Mouse (Mus musculus) stomach, postnatal 0 days (tissue): Measurements from ENCODE around the gene Myef2. TPM values are rescaled to one million over a fixed set of nuclear protein-coding genes. Genes with fewer than 3 reads are reported as not detected.

Experiments used
- ATAC-seq: fragments of 200-750 bp; cut with Nextera tagmentation; 2 replicates; pipeline ENCODE4 v1.8.0; 2017; ENCODE audit not compliant: low FRiP score, low TSS enrichment
- DNase-seq: peaks from one replicate; pipeline ENCODE4 v3.0.0-alpha.2; 2016; ENCODE audit warnings: low spot score
- H3K27ac ChIP-seq: fragments of 300-500 bp; sonication (generic); replicated peaks from 2 replicates; pipeline ENCODE4 v1.5.1; 2014; ENCODE audit warnings: mild to moderate bottlenecking, control low read depth
- H3K27me3 ChIP-seq: fragments of 300-500 bp; sonication (generic); 2 replicates; pipeline ENCODE4 v1.6.1; 2014; ENCODE audit warnings: low read length; ENCODE audit not compliant: control insufficient read depth, insufficient read depth
- H3K36me3 ChIP-seq: fragments of 300-500 bp; sonication (generic); 2 replicates; pipeline ENCODE4 v1.6.1; 2014; ENCODE audit warnings: low read length, mixed read lengths; ENCODE audit not compliant: control insufficient read depth, insufficient read depth
- H3K4me1 ChIP-seq: fragments of 300-500 bp; sonication (generic); replicated peaks from 2 replicates; pipeline ENCODE4 v1.6.1; 2014; ENCODE audit warnings: antibody characterized with exemption; ENCODE audit not compliant: control insufficient read depth, insufficient read depth
- H3K4me2 ChIP-seq: fragments of 300-500 bp; sonication (generic); replicated peaks from 2 replicates; pipeline ENCODE4 v1.6.1; 2014; ENCODE audit warnings: low read depth, mild to moderate bottlenecking, control low read depth, moderate library complexity
- H3K4me3 ChIP-seq: fragments of 300-500 bp; sonication (generic); 2 replicates; pipeline ENCODE4 v1.5.1; 2014; ENCODE audit warnings: low read depth, low read length, control low read depth
- H3K9ac ChIP-seq: fragments of 300-500 bp; sonication (generic); 2 replicates; pipeline ENCODE4 v1.6.1; 2014; ENCODE audit warnings: mild to moderate bottlenecking, low read length, control low read depth, mixed read lengths
- H3K9me3 ChIP-seq: fragments of 300-500 bp; sonication (generic); 2 replicates; pipeline ENCODE4 v1.6.1; 2016; ENCODE audit warnings: low read length; ENCODE audit not compliant: control insufficient read depth
- CTCF ChIP-seq: IDR thresholded peaks from 2 replicates; pipeline ENCODE4 v1.5.1; 2016; ENCODE audit warnings: antibody characterized with exemption, low read depth, mild to moderate bottlenecking, moderate library complexity
- EP300 ChIP-seq: optimal IDR thresholded peaks from 2 replicates; pipeline ENCODE3; 2016; ENCODE audit warnings: antibody characterized with exemption
- WGBS: fragments of 180-500 bp; shearing (Covaris S2); extraction: QIAGEN DNeasy Blood & Tissue Kit; methylation state at CpG from one replicate; pipeline ENCODE4 v1.1.7; 2014; 5-methylcytosine and 5-hydroxymethylcytosine counted together
- polyA plus RNA-seq: library from polyadenylated mRNA; unstranded; fragments of >200 nt; fragmentation: Nextera tagmentation; extraction: Ambion mirVana; gene quantifications from 2 replicates; pipeline ENCODE4 v1.2.1, GENCODE M21; 2015

Myef2 gene
- polyA plus RNA-seq, result 20.2 and 22.1 TPM in 2 replicates

DNA sequence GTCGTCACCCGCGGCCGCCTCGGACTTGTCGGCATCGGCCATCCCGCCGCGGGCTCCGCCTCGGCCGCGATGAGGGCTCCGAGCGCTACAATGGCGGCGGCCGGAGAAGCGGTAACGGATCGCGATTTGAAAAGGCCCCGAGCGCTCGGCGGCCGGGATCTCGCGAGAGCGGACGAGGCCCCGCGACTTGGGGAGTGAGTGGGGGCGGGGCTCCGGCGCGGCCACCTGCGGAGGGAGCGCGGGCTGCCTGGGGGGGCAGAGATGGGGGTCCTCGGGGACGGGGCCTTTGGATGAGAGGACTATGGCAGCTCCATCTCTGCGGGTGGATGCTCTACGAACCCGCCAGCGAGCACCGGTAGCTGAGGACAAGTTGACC, at the start of gene Myef2:
Gene Myef2, minus strand, starts transcription at position 185 of the 376 bp plus-strand sequence.
- Histone ChIP-seq H3K4me3 (peak within 1 kb of the TSS; percentile 60), H3K9ac (peak within 1 kb of the TSS; percentile 82), H3K4me1 (no peaks in the 10 kb centered on the region), H3K36me3 (no peaks in the 10 kb centered on the region), H3K4me2 (peak within 1 kb of the TSS; percentile 73), H3K27ac (peak within 1 kb of the TSS; percentile 85), H3K9me3 (no peaks in the 10 kb centered on the region), H3K27me3 (no peaks in the 10 kb centered on the region)
- under 1% methylated on average over 40 of the region's 48 CpGs for WGBS
- ATAC-seq, result peak; percentile 94
- TF ChIP-seq CTCF (no peak), EP300 (peak; percentile 96)
- DNase-seq, result peak; percentile 81

DNA sequence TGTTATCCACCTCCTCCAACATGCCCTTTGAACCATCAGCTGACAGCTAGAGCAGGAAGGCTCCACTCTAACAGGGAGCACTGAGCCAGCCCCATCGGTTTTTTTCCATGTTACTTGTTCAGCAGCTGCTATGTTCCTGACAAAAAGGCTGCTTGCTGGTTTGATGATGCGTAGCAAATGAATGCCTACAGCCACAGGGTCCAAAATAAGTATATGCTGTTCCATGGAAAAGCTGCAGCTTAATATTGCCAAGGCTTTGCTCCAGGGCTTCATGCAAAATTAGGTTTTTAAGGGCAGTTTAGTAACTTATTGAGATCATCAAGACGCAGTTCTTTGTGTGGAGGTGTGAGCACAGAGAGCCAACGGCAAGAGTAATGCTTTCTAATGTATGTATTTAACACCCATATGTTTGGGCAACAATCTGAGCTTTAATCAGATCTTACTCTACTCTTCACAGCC, 38.6 kb upstream of the Myef2 start:
- Histone ChIP-seq H3K36me3 (no peaks in the 10 kb centered on the region), H3K9ac (no peak overlapping the region), H3K27ac (no peak overlapping the region), H3K4me1 (no peaks in the 10 kb centered on the region), H3K27me3 (no peaks in the 10 kb centered on the region), H3K9me3 (no peaks in the 10 kb centered on the region), H3K4me2 (no peak overlapping the region), H3K4me3 (no peak overlapping the region)
- TF ChIP-seq CTCF, result no peak
- no peak for TF ChIP-seq EP300
- no peak for ATAC-seq
- DNase-seq, result no peak
- WGBS, result 73% methylated on average over 4 of the region's 4 CpGs

- no peaks in the 10 kb centered on the region for H3K27me3 ChIP-seq
- no peak for ATAC-seq
- TF ChIP-seq CTCF (peak; percentile 13; the same call in 1 of the 2 replicates), EP300 (no peak)
- H3K4me1 ChIP-seq, result no peaks in the 10 kb centered on the region
- no peaks in the 10 kb centered on the region for H3K9me3 ChIP-seq
- WGBS, result 13% methylated on average over 2 of the region's 2 CpGs
- no peak overlapping the region for H3K4me2 ChIP-seq
- no peak overlapping the region for H3K27ac ChIP-seq
- no peak overlapping the region for H3K9ac ChIP-seq
- DNase-seq, result no peak
- no peaks in the 10 kb centered on the region for H3K36me3 ChIP-seq
- H3K4me3 ChIP-seq, result no peak overlapping the region
These were observed 32.0 kb upstream of the Myef2 start for GRCm38 (mm10) chr2:125155504-125155903.

DNA sequence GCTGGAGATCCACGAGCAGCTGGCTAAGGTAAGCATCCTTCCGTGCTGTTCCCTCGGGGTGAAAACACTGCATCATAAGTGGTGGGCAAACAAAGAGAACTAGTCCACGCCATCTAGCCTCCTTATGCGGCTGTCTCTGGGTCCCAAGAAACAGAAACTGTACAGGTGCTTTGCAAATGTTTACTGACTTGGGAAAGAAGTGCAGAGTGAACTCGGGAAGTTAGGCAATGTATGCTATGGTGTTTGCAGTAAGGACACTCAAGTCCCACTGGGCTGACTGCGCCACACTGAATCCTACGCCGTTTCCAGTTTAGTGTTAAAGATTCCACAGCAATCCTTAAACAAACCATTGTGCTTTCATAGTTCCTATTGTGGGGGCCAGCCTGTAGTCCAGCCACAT, 30.8 kb upstream of the Myef2 start:
- H3K9ac ChIP-seq, result no peak overlapping the region

DNA sequence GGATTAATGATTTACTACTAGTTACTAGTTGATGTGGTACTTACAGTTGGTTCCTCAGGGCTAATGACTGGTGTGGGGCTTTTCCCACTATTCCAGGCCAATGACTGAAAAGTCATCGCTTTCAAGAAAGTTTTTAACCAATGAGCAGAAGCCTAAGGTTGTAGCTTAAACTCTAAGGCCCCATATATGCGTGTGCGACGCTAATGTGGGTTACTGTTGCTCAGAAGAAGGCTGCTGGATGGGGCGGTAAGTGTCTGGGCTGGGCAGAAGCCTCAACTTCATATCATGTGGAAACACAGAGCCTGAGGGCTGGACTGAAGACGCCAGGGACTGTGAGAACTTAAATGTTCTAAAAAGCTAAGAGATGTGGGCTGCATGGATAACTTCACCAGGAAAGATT, 28.9 kb upstream of the Myef2 start, which contains the start of gene Slc12a1:
Gene Slc12a1, plus strand, starts transcription at position 118 of the 400 bp plus-strand sequence.
- Histone ChIP-seq H3K4me3 (no peak within 1 kb of the TSS), H3K9ac (no peak within 1 kb of the TSS), H3K27me3 (no peaks in the 10 kb centered on the region), H3K4me2 (no peak within 1 kb of the TSS), H3K4me1 (no peaks in the 10 kb centered on the region), H3K9me3 (no peaks in the 10 kb centered on the region), H3K27ac (no peak within 1 kb of the TSS), H3K36me3 (no peaks in the 10 kb centered on the region)
- 88% methylated on average over 6 of the region's 6 CpGs for WGBS
- TF ChIP-seq EP300 (no peak), CTCF (no peak)
- ATAC-seq (no peak), DNase-seq (no peak)

More for the DNA sequence above, 30.8 kb upstream of the Myef2 start:
- WGBS, result 59% methylated on average over 9 of the region's 9 CpGs
- H3K27ac ChIP-seq, result no peak overlapping the region
- no peak for ATAC-seq
- no peak overlapping the region for H3K4me2 ChIP-seq
- TF ChIP-seq CTCF, result no peak
- TF ChIP-seq EP300, result no peak
- no peaks in the 10 kb centered on the region for H3K27me3 ChIP-seq
- DNase-seq, result no peak
- H3K9me3 ChIP-seq, result no peaks in the 10 kb centered on the region
- H3K4me1 ChIP-seq, result no peaks in the 10 kb centered on the region
- no peak overlapping the region for H3K4me3 ChIP-seq
- no peaks in the 10 kb centered on the region for H3K36me3 ChIP-seq

- no peaks in the 10 kb centered on the region for H3K27me3 ChIP-seq
- no peak for ATAC-seq
- no peaks in the 10 kb centered on the region for H3K4me1 ChIP-seq
These were observed 18.9 kb upstream of the Myef2 start for GRCm38 (mm10) chr2:125142336-125142735.

More at GRCm38 (mm10) chr2:125142336-125142735, 18.9 kb upstream of the Myef2 start:
- TF ChIP-seq CTCF, result no peak
- no peak for TF ChIP-seq EP300
- no peaks in the 10 kb centered on the region for H3K9me3 ChIP-seq
- no peak overlapping the region for H3K4me3 ChIP-seq
- H3K27ac ChIP-seq, result no peak overlapping the region
- no peak for DNase-seq
- H3K36me3 ChIP-seq, result no peaks in the 10 kb centered on the region
- H3K9ac ChIP-seq, result no peak overlapping the region
- H3K4me2 ChIP-seq, result no peak overlapping the region
